Mouse (Mus musculus) lung, postnatal 0 days (tissue): ENCODE measurements at regions not wholly inside any gene's neighbourhood (a gene's known extent, or its start where the extent isn't known, plus 50 kb on each side); places are given as distances from the start of the nearest gene placed in this dataset.

Experiments used
- CTCF ChIP-seq: IDR thresholded peaks from 2 replicates; pipeline ENCODE4 v1.5.1; 2016; ENCODE audit warnings: antibody characterized with exemption, mild to moderate bottlenecking
- EP300 ChIP-seq: IDR thresholded peaks from 2 replicates; pipeline ENCODE4 v1.6.1; 2016; ENCODE audit warnings: antibody characterized with exemption, mild to moderate bottlenecking, control low read depth

GRCm38 (mm10) chr16:23838114-23838513 lies 52.6 kb downstream of the Sst start:
- TF ChIP-seq CTCF (no peak), EP300 (no peak)
